Comparison of ENCODE assay signal across 20 mouse cellular contexts in genomic region chr2:135680001-135680400, GRCm38 (mm10). TPM values are rescaled to one million over a fixed set of nuclear protein-coding genes. Genes with fewer than 3 reads are reported as not detected.
DNase-seq lines count a peak whose midpoint lies in the region; ATAC-seq and TF ChIP-seq lines count a peak whose summit lies in the region.
"Had no signal": no experiment of that assay in that cellular context is flagged by ENCODE, and none has a peak within 500 bp of the region (broad histone marks: within the 10 kb centered on the region; RNA-seq: fewer than 3 reads in every experiment).

No protein-coding gene starts in this region.

- H3K4me1 ChIP-seq in heart, adult 2 months (ENCODE audit: control insufficient read depth, insufficient read depth, low read length), result peaks cover 19% of the 10 kb centered on the region
- peaks cover 10% of the 10 kb centered on the region for H3K4me1 ChIP-seq in heart, embryonic 10.5 days
- H3K4me1 ChIP-seq in kidney, embryonic 15.5 days, result peaks cover 14% of the 10 kb centered on the region

- TF ChIP-seq POLR2A in heart, adult 2 months (IDR thresholded peaks at IDR 0.05; ENCODE audit: insufficient read depth, low read depth, low read length), result no peak

- TF ChIP-seq CTCF in heart, adult 2 months (IDR thresholded peaks at IDR 0.05), result no peak

- H3K4me2 ChIP-seq in kidney, embryonic 15.5 days, result no peak overlapping the region
- H3K4me2 ChIP-seq: heart, embryonic 13.5 days had no signal

- peaks cover 5% of the 10 kb centered on the region for H3K79me2 ChIP-seq in heart, adult 2 months (replicated peaks; ENCODE audit: control insufficient read depth, insufficient read depth, low read length)

- peak overlapping the region; percentile 59 for H3K27ac ChIP-seq in heart, adult 2 months
- H3K27ac ChIP-seq in heart, embryonic 10.5 days, result no peak overlapping the region
- H3K27ac ChIP-seq in kidney, embryonic 15.5 days, result peak overlapping the region; percentile 41
- H3K27ac ChIP-seq: forebrain, embryonic 10.5 days; heart, embryonic 13.5 days had no signal

- H3K9ac ChIP-seq in heart, adult 2 months (ENCODE audit: low read depth, low read length), result no peak overlapping the region
- H3K9ac ChIP-seq in kidney, embryonic 15.5 days, result no peak overlapping the region
- H3K9ac ChIP-seq: heart, embryonic 13.5 days had no signal

- WGBS in heart, adult 2 months, result 55% methylated on average over 8 of the region's 8 CpGs
- 77% methylated on average over 8 of the region's 8 CpGs for WGBS in heart, embryonic 10.5 days
- 56% methylated on average over 8 of the region's 8 CpGs for WGBS in kidney, embryonic 15.5 days

- H3K4me3 ChIP-seq in heart, adult 2 months, result no peak overlapping the region
- no peak overlapping the region for H3K4me3 ChIP-seq in heart, embryonic 10.5 days
- no peak overlapping the region for H3K4me3 ChIP-seq in kidney, embryonic 15.5 days (replicated peaks)
- H3K4me3 ChIP-seq: forebrain, embryonic 10.5 days; heart, embryonic 13.5 days; megakaryocyte, embryonic 14.5 days had no signal

- intact Hi-C loops in heart, adult 2 months (cut with DNase I), result loop anchor here (1.0 kb wide), 1 partner anchor 12 kb away; no protein-coding TSS in a partner anchor

- TF ChIP-seq EP300 in heart, adult 2 months (IDR thresholded peaks at IDR 0.05; ENCODE audit: insufficient read depth, low read depth, low read length), result peak; percentile 82

- DNase-seq in heart, adult 2 months, result peak in 1 of 2 experiments; percentile 47
- no peak for DNase-seq in heart, embryonic 10.5 days (ENCODE audit: low spot score)
- DNase-seq in kidney, postnatal 10 days, result no peak
- DNase-seq in ZHBTc4 (ENCODE audit: low read depth, low spot score) (peak; percentile 51), MN1 (ENCODE audit: low spot score) (no peak)
- DNase-seq in lung, postnatal 36 days, result peak; percentile 70
- DNase-seq in urinary bladder, postnatal 4 days (ENCODE audit: low spot score in 2 of 2), result no peak
- DNase-seq: adrenal gland, postnatal 14 days; cerebellum, adult 11 months; cerebellum, postnatal 10 days; embryo, embryonic 11 days; kidney, postnatal 14 days; liver; right cerebral cortex, postnatal 25 days; thymus, postnatal 36 days had no signal

- H3K27me3 ChIP-seq in heart, adult 2 months (ENCODE audit: control insufficient read depth, insufficient read depth, low read length), result no peaks in the 10 kb centered on the region
- no peaks in the 10 kb centered on the region for H3K27me3 ChIP-seq in heart, embryonic 10.5 days (ENCODE audit: insufficient read depth, poor library complexity, severe bottlenecking)
- peaks cover 4% of the 10 kb centered on the region; the same call in 1 of the 2 replicates for H3K27me3 ChIP-seq in kidney, embryonic 15.5 days
- H3K27me3 ChIP-seq: heart, embryonic 13.5 days; megakaryocyte, embryonic 14.5 days; Patski had no signal

- H3K9me3 ChIP-seq in heart, embryonic 10.5 days, result no peaks in the 10 kb centered on the region
- H3K9me3 ChIP-seq in kidney, embryonic 15.5 days (replicated peaks), result no peaks in the 10 kb centered on the region
- H3K9me3 ChIP-seq: forebrain, embryonic 10.5 days; heart, embryonic 13.5 days; megakaryocyte, embryonic 14.5 days had no signal

- peaks cover 15% of the 10 kb centered on the region for H3K36me3 ChIP-seq in heart, adult 2 months (ENCODE audit: control insufficient read depth, insufficient read depth, low read length)
- H3K36me3 ChIP-seq in heart, embryonic 10.5 days, result no peaks in the 10 kb centered on the region
- H3K36me3 ChIP-seq in kidney, embryonic 15.5 days, result no peaks in the 10 kb centered on the region
- H3K36me3 ChIP-seq: forebrain, embryonic 10.5 days; heart, embryonic 13.5 days had no signal

- peak; percentile 66; the same call in 1 of the 2 replicates for ATAC-seq in kidney, embryonic 15.5 days (replicated peaks; ENCODE audit: low FRiP score)
- ATAC-seq: Patski had no signal

RNA-seq across cellular contexts. Expression of gene Plcb4, which starts 21.2 kb away (rescaled TPM):
- 10 to 100 TPM; 55.0 to 60.2 TPM for total RNA-seq in heart, adult 2 months (2021)
- polyA plus RNA-seq in heart, adult 2 months (2012; rRNA removed), result 23.1 and 47.5 TPM in 2 replicates
- 17.8 and 22.4 TPM in 2 replicates for polyA plus RNA-seq in heart, embryonic 10.5 days (2016; fragmentation: Nextera tagmentation; extraction: Ambion mirVana)
- polyA plus RNA-seq in kidney, embryonic 15.5 days (2015; fragmentation: Nextera tagmentation; extraction: Ambion mirVana), result 19.0 and 20.9 TPM in 2 replicates

Comparison
In these comparisons a context has a peak if more than half of its experiments do, and no peak if none do; other contexts are left out.
1. DNase-seq: peak in ZHBTc4 (single experiment) and lung, postnatal 36 days (single experiment); none in heart, embryonic 10.5 days (single experiment), kidney, postnatal 10 days (single experiment), urinary bladder, postnatal 4 days (0 of 2) and MN1 (single experiment).